Mouse (Mus musculus) layer of hippocampus, postnatal 10 days (tissue): ENCODE results near the gene Vav2. TPM values are rescaled to one million over a fixed set of nuclear protein-coding genes. Genes with fewer than 3 reads are reported as not detected.

Source experiments
- DNase-seq, 2 experiments: peaks; one replicate each; pipeline ENCODE4 v3.0.0; 2021; ENCODE audit warnings: low spot score in 2 of 2
- total RNA-seq, 2 experiments: library from RNA; stranded (reverse); gene quantifications; 2 replicates each; pipeline ENCODE4 v1.2.3; 2021

Gene Vav2
- total RNA-seq, 2 experiments from 2014 or later: 30.3 to 33.4 TPM

DNA sequence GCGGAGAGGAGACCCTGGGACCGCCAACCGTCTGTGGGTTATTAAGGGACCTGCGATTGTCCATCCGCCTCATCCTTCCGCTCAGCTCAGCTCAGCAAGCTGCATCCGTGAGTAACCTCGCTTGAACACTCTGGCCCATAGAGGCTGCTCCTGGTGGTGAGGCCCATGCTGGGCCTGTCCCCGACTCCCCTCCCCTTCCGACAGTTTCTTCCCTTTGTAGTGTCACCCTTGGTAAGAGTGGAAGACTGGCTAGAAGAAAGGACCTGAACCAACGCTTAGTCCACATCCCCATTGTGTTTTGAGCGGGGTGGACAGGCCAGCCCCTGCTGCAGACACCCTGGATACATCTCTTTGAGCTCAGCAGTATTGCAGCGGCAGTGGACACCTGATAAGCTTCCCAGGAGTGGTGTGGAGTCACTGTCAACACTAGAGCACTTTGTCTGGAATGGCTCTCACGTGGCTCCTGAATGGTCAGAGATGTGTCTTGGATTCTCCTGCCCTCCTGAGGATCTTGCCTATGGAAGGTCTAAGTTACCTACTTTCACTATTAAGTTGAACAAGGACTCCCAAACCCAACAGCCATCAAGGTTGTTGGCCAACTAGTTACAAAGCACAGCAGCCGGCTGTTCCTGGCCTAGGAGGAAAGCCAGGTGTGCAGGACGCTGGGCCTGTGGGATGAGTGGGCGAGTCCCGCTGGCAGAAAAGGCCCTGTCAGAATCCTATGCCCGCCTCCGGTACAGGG is 16.0 kb upstream of the Vav2 start:
- no peak for DNase-seq

GRCm38 (mm10) chr2:27441767-27442707 is 15.2 kb upstream of the Vav2 start, which contains the start of gene Brd3os:
Gene Brd3os, plus strand, starts transcription at chr2:27442324.
- DNase-seq: peak; percentile 92 to 95

- no peak for DNase-seq
Measured at GRCm38 (mm10) chr2:27438281-27438680, 11.4 kb upstream of the Vav2 start.

DNA sequence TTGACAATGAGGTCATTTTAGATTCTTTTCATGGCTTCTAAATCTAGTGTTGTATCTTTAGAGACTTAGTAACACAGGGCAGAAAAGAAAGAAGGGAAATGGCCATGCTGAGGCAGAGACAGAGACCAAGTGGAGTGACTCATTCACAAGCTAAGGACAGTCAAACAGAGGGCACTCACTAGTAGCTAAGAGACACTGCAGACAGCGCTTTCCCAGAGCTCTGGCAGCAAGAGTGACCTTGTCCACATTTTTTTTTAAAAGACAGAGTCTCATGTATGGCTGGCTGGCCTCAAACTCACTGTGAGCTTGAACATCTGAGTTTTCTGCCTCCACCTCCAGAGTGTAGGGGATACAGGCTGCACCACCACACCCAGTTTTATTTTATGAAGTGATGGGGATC is 11.0 kb upstream of the Vav2 start:
- no peak for DNase-seq

DNA sequence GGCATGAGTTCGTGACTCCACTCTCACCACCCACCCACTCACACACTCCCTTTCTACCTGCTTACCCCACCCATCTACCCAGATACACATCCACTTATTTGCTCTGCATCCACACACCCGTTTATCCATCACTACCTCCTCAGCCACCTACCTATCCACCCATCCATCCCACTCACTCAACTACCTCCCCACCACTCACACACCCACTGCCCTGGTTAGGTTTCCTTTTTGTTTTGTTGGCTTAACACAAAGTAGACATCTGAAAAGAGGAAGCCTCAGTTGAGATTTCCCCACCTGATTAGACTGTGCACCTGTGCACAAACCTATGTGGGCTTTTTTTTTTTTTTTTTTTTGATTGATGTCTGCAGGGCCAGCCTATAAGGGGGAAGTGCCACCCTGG is 5.8 kb upstream of the Vav2 start:
- DNase-seq: no peak

GRCm38 (mm10) chr2:27430621-27431020 is 3.8 kb upstream of the Vav2 start:
- peak in 1 of 2 experiments; percentile 50 for DNase-seq

GRCm38 (mm10) chr2:27428071-27428470 is 1.2 kb upstream of the Vav2 start:
- DNase-seq: peak; percentile 92 to 93

GRCm38 (mm10) chr2:27426406-27426854 is 403 bp downstream of the Vav2 start:
- DNase-seq: peak in 1 of 2 experiments; percentile 64

DNA sequence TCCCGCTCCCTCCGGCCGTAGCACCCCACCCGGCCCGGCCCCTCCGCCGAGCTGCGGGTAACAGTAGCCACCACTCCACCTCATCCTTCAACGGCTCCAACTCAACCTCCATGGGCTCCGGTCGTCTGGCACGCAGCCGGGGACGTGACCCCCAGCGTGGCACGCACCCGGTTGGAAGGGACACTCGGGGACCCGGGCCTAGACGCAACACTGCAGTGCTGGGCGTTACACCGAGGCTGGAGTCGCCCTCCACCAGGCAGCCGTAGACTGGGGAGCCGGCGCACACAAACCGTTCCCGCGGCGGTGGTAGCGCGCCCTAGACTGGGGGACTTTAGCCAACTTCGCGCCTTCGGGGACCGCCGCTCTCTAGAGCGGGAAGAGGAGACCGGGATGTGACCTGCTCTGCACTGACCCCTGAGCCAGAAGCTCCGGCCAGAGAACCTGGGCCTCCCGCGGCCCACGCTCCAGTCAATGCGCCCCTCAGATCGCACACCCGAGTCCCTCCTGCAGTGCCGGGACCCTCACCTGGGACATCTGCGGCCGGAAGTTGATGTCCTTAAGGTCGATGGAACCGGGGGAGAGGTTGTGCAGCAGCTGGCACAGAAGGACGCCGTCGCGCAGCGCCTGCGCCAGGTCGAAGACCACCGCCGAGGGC is 955 bp downstream of the Vav2 start:
- peak in 1 of 2 experiments; percentile 62 for DNase-seq

DNA sequence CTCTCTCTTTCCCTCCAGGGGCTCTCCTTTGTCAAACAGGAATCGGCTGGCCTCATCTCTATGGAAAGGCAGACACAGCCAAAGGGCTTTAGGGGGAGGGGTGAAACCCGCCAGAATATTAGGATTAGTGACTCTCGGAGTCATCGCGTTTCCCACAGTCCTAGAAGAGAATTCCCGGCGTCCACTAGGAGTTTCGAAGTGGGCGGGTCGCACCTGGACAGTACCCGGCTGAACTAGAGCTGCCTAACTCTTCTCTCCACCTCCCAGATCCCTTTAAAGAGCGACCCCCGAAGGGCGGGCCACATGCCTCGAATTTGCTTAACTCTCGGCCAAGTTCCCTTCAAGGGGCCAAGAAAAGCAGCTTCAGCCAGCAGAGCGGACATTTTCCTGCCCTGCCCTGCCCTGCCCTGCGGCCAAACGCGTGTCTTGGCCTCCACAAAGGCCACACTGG is 1.6 kb downstream of the Vav2 start:
- no peak for DNase-seq

DNA sequence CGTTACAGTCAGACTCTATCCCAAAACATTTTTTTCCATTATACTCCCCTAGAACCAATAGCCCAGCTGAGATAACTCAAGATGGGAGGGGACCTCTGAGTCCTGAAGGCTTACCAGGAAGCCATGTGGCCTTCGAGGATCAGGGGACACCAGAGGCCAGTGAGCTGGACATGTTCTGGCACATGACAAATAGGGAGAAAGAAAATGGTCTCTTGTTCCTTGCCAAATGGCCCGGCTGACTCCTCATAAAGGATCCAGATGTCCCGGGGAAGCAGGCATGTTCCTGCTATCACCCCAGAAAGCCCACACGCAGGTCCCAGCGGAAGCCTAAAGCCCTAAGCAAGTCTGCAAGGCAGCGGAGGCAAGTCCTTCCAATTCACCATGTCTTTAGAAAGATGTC is 3.2 kb downstream of the Vav2 start:
- DNase-seq: no peak

DNA sequence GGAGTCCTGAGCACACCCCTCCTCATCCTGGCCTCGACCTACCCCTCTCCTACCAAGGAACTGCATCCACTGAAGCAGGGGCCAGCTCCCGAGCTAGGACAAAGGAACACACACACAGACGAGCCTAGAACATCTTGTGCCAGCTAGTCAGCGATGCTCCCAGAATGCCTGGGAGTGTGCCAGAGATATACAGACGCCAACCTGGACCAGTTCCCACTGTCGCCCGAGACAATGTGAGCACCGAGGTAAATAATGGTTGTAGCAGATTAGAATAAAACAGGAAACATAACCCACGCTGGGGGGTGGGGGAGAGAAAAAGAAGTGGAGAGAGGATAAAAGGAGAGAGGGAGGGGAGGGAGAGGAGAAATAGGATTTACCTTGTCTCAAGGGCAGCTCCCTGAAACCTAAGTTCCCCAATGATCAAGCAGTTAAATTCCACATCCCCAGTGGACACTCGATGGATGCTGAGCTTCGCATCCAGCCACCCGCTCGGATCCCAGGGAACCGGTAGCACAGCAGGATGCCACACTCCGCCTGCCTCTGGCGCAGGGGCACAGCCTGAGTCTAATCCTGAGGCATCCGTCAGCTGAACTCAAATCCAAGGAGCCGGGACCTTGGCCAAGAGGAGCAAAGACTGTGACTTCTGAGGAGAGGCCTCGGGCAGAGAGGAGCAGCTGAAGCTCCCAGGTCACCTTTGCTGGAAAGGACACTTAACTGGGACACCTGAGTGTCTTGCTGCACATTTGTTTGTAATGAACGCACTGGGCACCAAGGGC is 5.4 kb downstream of the Vav2 start:
- DNase-seq: peak; percentile 70 to 77

DNA sequence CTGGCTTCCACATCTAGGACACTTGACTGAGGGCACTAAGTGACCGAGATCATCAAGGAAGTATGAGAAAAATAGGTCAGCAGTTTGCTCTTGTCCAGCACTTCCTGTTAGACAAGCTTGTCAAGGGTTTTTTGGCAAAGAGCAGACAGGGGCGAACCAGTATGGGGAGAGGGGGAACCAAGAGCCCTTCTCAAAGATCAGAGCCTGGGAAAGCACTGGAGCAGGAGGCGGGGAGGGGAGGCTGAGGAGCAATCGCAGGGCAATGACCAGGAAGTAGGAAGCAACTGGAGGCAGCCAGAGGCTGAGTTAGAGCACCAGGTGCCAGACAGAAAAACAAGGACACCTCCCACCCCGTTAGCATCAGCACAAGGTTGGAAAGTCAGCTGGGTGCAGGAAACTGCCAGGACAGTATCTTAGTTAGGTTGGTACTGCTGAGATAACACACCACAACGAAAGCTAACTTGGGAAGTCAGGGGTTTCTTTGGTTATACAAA is 8.2 kb downstream of the Vav2 start:
- no peak for DNase-seq

DNA sequence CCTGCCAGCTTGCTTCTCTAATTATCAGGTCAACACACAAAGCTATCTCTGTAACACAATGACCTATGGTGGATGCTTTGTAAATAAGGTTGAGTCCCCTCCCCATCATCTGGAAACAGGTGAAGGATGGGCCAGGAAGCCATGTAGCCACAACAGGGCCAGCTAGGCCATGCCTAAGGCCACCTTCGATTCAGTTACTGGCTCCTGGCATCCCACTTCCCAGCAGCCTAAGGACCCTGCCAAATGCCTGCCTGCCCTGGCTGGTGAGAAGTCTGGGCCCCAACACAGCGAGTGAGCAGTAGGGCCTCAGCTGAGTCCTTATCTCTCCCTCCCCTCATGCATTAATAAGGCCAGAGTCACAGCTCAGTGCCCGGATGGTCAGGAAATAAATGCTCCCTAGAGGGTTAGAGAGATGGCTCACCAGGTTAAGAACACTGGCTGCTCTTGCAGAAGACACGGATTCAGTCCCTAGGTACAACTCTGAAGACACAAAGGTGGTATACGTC is 9.1 kb downstream of the Vav2 start:
- no peak for DNase-seq

DNA sequence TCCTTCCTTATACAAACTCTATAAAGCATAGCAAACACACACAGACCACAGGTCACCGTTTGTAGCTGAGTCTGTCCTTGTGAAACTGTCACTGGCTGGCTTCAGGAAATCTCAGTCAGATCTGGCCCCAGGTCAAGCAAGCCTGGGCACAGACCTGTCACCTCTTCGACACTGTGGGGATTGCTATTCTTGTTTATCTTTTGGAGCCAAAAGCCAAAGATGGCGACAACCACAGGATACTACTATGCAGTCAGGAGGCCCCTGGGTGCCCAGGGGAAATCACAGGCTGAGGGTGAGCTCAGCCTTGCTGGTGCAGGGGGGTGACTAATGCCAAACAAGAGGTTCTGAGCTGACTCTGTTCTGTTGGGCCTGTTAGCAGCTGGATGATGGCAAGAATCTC is 10.4 kb downstream of the Vav2 start:
- no peak for DNase-seq

DNA sequence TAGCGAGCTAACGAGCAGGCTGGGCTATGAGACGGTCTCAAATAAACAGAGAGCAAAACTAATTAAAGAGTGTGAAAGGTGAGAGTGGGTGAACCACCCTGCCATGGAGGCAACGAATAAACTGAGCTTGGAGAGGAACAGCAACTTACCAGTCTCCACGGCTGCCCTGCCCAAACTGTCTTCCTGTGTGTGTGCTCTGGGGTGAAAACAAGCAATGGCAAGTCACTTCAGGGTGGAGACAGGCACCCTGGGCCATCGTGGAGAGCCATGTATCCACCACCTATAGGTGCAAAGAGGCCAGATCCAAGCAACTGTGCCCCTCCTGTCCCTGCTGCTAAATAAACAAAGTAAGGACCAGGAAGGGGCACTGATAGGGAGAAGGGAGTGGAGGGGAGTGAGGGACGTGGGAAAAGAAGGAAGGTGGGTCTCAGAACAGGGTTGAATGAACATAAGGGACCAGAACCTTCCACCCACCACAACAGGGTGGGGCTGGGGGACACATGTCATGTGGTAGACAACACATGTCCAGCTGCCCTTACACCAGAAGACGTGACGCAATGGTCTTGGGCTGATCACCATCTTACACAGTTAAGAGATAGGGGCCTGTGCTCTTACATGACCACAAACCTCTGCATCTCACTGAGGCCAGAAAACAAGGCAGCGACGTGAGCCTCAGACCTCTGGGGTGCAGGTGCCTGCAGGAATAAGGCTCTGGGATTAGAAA is 11.6 kb downstream of the Vav2 start:
- DNase-seq: no peak

DNA sequence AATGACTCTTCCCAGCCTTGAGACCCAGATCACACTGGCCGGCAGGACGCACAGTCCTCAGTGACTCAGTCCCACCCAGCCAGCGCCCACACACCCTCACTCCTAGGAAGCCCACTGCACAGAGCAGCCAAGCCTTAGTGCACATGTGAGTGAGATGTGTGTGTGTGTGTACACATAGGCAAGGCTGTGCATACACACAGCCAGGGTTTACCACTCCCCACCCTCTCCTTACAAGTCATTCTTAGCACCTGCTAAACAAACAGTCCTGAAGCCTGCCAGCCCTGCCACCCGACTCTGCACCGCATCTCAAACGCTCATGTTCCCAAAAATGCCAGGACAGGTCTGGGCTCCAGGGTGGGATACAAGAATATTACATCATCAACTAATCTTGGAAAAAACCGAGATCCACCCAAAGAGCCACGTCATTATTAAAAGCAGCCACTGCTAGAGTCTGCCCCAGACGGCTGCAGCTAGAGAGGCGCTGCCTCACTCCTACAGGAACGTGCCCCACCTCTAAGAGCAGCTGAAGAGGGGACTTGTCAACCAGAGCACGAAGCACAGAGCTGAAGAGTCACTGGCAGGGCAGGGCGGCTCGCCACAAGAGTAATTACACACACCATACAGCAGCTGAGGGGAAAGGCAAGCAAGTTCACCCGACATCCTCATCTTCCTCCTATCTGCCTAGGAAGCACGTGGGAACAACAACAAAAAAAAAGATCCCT is 12.7 kb downstream of the Vav2 start:
- no peak for DNase-seq

GRCm38 (mm10) chr2:27413582-27413935 is 13.3 kb downstream of the Vav2 start:
- no peak for DNase-seq

DNA sequence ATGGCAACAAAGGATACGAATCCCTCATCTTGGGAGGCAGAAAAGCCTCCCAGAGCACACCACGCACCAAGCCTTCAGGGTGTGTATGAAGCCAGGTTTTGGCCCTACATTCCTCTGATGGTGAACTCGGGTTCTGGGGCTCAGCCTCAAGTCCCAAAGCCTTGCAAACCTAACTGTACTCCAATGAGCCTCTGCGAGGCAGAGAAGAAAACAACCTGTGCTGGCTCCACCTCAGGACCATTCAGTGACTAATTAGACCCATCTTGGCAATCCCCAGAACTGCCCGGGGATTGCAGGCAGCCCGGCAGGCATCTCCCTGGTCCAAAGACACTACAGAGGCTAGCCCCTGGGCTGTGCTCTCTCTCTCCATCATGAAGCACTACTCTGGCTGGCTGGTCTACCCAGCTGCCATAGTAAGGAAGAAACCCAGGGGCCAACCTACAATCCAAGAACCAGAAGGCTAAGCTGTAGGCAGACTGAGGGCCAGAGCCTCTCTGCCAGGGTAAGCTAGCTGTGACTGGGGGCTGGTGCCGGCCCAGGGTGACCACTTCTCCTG is 14.5 kb downstream of the Vav2 start:
- no peak for DNase-seq
